Mouse (Mus musculus): ENCODE results near the gene Ift27. TPM values are rescaled to one million over a fixed set of nuclear protein-coding genes. Genes with fewer than 3 reads are reported as not detected.

Gene Ift27
- polyA plus RNA-seq, 1 experiment from 2014 or later: 119 TPM

Other genes with a start within 250 kb of the Ift27 start
- gene Txn2, start 245.1 kb downstream of the Ift27 start, polyA plus RNA-seq (2014; fragmentation: Nextera tagmentation; extraction: Ambion mirVana): 262 and 277 TPM in 2 replicates
- gene Foxred2, start 217.4 kb downstream of the Ift27 start, polyA plus RNA-seq (2014; fragmentation: Nextera tagmentation; extraction: Ambion mirVana): 4.1 and 5.7 TPM in 2 replicates
- 233 and 243 TPM in 2 replicates for gene Eif3d, start 203.3 kb downstream of the Ift27 start, polyA plus RNA-seq (2014; fragmentation: Nextera tagmentation; extraction: Ambion mirVana)
- gene Cacng2, start 54.1 kb downstream of the Ift27 start, polyA plus RNA-seq (2014; fragmentation: Nextera tagmentation; extraction: Ambion mirVana): 1.4 and 1.7 TPM in 2 replicates
- 0.26 TPM in 1 of 2 replicates, not detected in the other for gene Pvalb, start 32.3 kb upstream of the Ift27 start, polyA plus RNA-seq (2014; fragmentation: Nextera tagmentation; extraction: Ambion mirVana)
- 6.8 and 7.6 TPM in 2 replicates for gene Ncf4, start 70.7 kb upstream of the Ift27 start, polyA plus RNA-seq (2014; fragmentation: Nextera tagmentation; extraction: Ambion mirVana)
- gene Csf2rb2, start 131.6 kb upstream of the Ift27 start, polyA plus RNA-seq (2014; fragmentation: Nextera tagmentation; extraction: Ambion mirVana): 0.37 and 0.70 TPM in 2 replicates
- gene Csf2rb, start 151.6 kb upstream of the Ift27 start, polyA plus RNA-seq (2014; fragmentation: Nextera tagmentation; extraction: Ambion mirVana): 1.8 and 5.4 TPM in 2 replicates
- gene Tex33, start 221.8 kb upstream of the Ift27 start, polyA plus RNA-seq (2014; fragmentation: Nextera tagmentation; extraction: Ambion mirVana): not detected in 2 replicates
- 7.5 and 7.8 TPM in 2 replicates for gene Tst, start 231.8 kb upstream of the Ift27 start, polyA plus RNA-seq (2014; fragmentation: Nextera tagmentation; extraction: Ambion mirVana)
- 1.9 and 2.5 TPM in 2 replicates for gene Mpst, start 232.3 kb upstream of the Ift27 start, polyA plus RNA-seq (2014; fragmentation: Nextera tagmentation; extraction: Ambion mirVana)